Mouse (Mus musculus) myocyte (in vitro differentiated cells): ENCODE data around the gene Hlcs.
"Not testable (repeated sequence)": the region's sequence is repeated elsewhere in the genome, so short reads cannot be mapped to it uniquely, and the experiment has no call there.

Experiments
- CEBPB ChIP-seq: IDR thresholded peaks from 2 replicates; pipeline ENCODE4 v1.6.1; 2011; ENCODE audit warnings: mild to moderate bottlenecking, moderate library complexity; ENCODE audit not compliant: poor library complexity, insufficient read depth, severe bottlenecking
- E2F4 ChIP-seq: IDR thresholded peaks from one replicate; pipeline ENCODE4 v1.6.1; 2011; ENCODE audit warnings: mild to moderate bottlenecking, control low read depth, moderate library complexity; ENCODE audit not compliant: insufficient read depth
- MAX ChIP-seq: IDR thresholded peaks from one replicate; pipeline ENCODE4 v1.6.1; 2011; ENCODE audit warnings: low read depth, mild to moderate bottlenecking, control low read depth
- MYOD1 ChIP-seq, 3 experiments: IDR thresholded peaks; one replicate each; pipeline ENCODE4 v1.6.1; 2011; ENCODE audit warnings: control low read depth in 2 of 3, low read depth in 2 of 3, mild to moderate bottlenecking in 2 of 3, moderate library complexity in 1 of 3; ENCODE audit not compliant: insufficient read length in 2 of 3, control insufficient read depth in 1 of 3
- MYOG ChIP-seq, 3 experiments: IDR thresholded peaks; one replicate each; pipeline ENCODE4 v1.6.1; 2011; ENCODE audit warnings: control low read depth in 2 of 3, low read depth in 2 of 3, mild to moderate bottlenecking in 2 of 3; ENCODE audit not compliant: insufficient read length in 2 of 3, control insufficient read depth in 1 of 3, insufficient read depth in 1 of 3
- POLR2A ChIP-seq: IDR thresholded peaks from one replicate; pipeline ENCODE4 v1.6.1; 2011; ENCODE audit warnings: low read depth, mild to moderate bottlenecking, control low read depth, moderate library complexity; ENCODE audit not compliant: insufficient read length
- POLR2AphosphoS2 ChIP-seq: IDR thresholded peaks from one replicate; pipeline ENCODE4 v1.6.1; 2011; ENCODE audit warnings: low read depth, control low read depth; ENCODE audit not compliant: insufficient read length
- REST ChIP-seq: IDR thresholded peaks from one replicate; pipeline ENCODE4 v1.6.1; 2011; ENCODE audit warnings: mild to moderate bottlenecking, control low read depth, moderate library complexity; ENCODE audit not compliant: insufficient read depth, insufficient read length
- SRF ChIP-seq: IDR thresholded peaks from one replicate; pipeline ENCODE4 v1.6.1; 2011; ENCODE audit warnings: low read depth; ENCODE audit not compliant: control insufficient read depth, insufficient read length
- TCF12 ChIP-seq: IDR thresholded peaks from one replicate; pipeline ENCODE4 v1.6.1; 2011; ENCODE audit warnings: mild to moderate bottlenecking, control low read depth; ENCODE audit not compliant: poor library complexity, insufficient read depth, severe bottlenecking
- TCF3 ChIP-seq: IDR thresholded peaks from one replicate; pipeline ENCODE4 v1.6.1; 2011; ENCODE audit warnings: low read depth, control low read depth; ENCODE audit not compliant: insufficient read length
- USF1 ChIP-seq: IDR thresholded peaks from one replicate; pipeline ENCODE4 v1.6.1; 2011; ENCODE audit warnings: low read depth, mild to moderate bottlenecking, control low read depth, moderate library complexity

- not testable (repeated sequence) for TF ChIP-seq POLR2A; TCF3; CEBPB; MAX; POLR2AphosphoS2; TCF12; REST; MYOG (IDR thresholded peaks at IDR 0.05; ENCODE audit: control insufficient read depth in 1 of 3, insufficient read depth in 1 of 3, insufficient read length in 2 of 3, low read depth in 2 of 3); USF1; E2F4; SRF; MYOD1 (IDR thresholded peaks at IDR 0.05; ENCODE audit: control insufficient read depth in 1 of 3, insufficient read length in 2 of 3, low read depth in 2 of 3)
Measured at GRCm38 (mm10) chr16:94339164-94340160, 26.1 kb upstream of the Hlcs start.
